8 mouse cellular contexts compared by ENCODE assay signal in the genomic region with DNA sequence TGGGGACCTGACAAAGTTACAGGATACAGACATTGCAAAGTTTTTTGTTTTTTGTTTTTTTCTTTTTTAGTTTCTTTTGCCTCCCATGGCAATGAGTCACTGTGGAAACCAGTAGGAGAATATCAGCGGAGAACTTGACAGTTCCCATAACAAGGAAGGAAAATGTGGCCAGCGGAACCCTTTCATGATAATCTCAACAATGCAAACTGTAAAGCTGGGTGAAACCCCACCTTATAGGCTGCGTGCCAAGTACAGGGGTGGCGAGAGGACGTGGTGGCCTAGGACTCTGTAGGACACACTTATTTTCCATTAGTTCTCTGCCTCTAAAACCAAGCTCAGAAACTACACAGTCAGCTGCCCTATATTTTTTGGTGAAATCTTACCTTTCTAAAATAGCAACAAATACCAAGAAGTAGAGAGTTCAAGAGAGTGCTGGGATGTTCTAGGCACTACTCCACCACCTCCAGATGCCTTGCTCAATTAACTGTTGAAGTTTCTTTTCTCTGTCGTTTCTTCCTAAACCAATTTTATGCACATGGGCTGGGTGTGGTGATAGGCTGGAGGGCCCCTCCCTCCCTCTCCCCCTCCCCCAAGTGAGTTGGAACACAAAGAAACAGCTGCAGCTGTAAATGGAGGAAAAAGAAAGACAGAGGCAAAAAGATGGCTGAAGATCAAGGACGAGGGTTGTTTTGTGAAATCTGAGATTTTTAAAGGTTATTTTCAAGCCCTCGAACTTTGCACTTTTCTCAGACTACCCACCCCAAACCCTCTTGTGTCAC.
DNase-seq lines count a peak whose midpoint lies in the region; ATAC-seq and TF ChIP-seq lines count a peak whose summit lies in the region.

No protein-coding gene starts in this region.

- H3K36me3 ChIP-seq in intestine, embryonic 16.5 days (ENCODE audit: control insufficient read depth, insufficient read depth, low read length) = no peaks in the 10 kb centered on the region

- no peak for TF ChIP-seq POLR2A in lung, adult 2 months (IDR thresholded peaks at IDR 0.05; ENCODE audit: borderline replicate concordance, extremely low read depth, low read depth, low read length)

- DNase-seq in lung, adult 18-20 months = peak; percentile 46 to 54
- DNase-seq in lung, adult 2 months = no peak
- peak; percentile 8 to 13 for DNase-seq in frontal cortex, postnatal 14 days (ENCODE audit: low spot score in 2 of 2)
- DNase-seq in right cerebral cortex, postnatal 10 days (ENCODE audit: low spot score in 2 of 2) = peak; percentile 29 to 30
- no peak for DNase-seq in T-cell, adult 2 months (ENCODE audit: low spot score)
- no peak for DNase-seq in Muller cell, postnatal 12 days (ENCODE audit: inconsistent ontology term)
- no peak for DNase-seq in kidney, adult 9 months

- no peaks in the 10 kb centered on the region for H3K9me3 ChIP-seq in intestine, embryonic 16.5 days (ENCODE audit: control insufficient read depth, low read length)

- no peaks in the 10 kb centered on the region for H3K27me3 ChIP-seq in intestine, embryonic 16.5 days (replicated peaks; ENCODE audit: control insufficient read depth, insufficient read depth, low read length)

- no peaks in the 10 kb centered on the region for H3K4me1 ChIP-seq in lung, adult 2 months (ENCODE audit: control insufficient read depth, insufficient read depth, low read length)
- H3K4me1 ChIP-seq in intestine, embryonic 16.5 days (ENCODE audit: control insufficient read depth, insufficient read depth, low read length) = 0 out of 2 replicates have a peak, but pooled peaks cover 8% of the 10 kb centered on the region

- H3K4me2 ChIP-seq in intestine, embryonic 16.5 days (ENCODE audit: low read depth, low read length) = no peak overlapping the region

- H3K27ac ChIP-seq in intestine, embryonic 16.5 days (ENCODE audit: low read length) = no peak overlapping the region

- ATAC-seq in intestine, embryonic 16.5 days = peak; percentile 53; the same call in 1 of the 2 replicates

- 29% methylated on average over 8 of the region's 8 CpGs for WGBS in lung, adult 2 months
- WGBS in intestine, embryonic 16.5 days = 49% methylated on average over 8 of the region's 8 CpGs

- no peak overlapping the region for H3K9ac ChIP-seq in intestine, embryonic 16.5 days (ENCODE audit: low read depth, low read length)

- TF ChIP-seq CTCF in lung, adult 2 months (IDR thresholded peaks at IDR 0.05; ENCODE audit: insufficient read depth, low read length) = no peak

- H3K4me3 ChIP-seq in lung, adult 2 months (replicated peaks; ENCODE audit: extremely low read depth, low read depth, low read length) = no peak overlapping the region
- H3K4me3 ChIP-seq in intestine, embryonic 16.5 days (ENCODE audit: low read length) = no peak overlapping the region

Comparison
In these comparisons a context has a peak if more than half of its experiments do, and no peak if none do; other contexts are left out.
1. DNase-seq: peak in lung, adult 18-20 months (2 of 2), frontal cortex, postnatal 14 days (2 of 2) and right cerebral cortex, postnatal 10 days (2 of 2); none in lung, adult 2 months (single experiment), T-cell, adult 2 months (single experiment), Muller cell, postnatal 12 days (single experiment) and kidney, adult 9 months (single experiment).